Mouse (Mus musculus): Measurements from ENCODE around the gene Gm8020. TPM values are rescaled to one million over a fixed set of nuclear protein-coding genes. Genes with fewer than 3 reads are reported as not detected.
"Not testable (repeated sequence)": the region's sequence is repeated elsewhere in the genome, so short reads cannot be mapped to it uniquely, and the experiment has no call there.

Gm8020 gene
- total RNA-seq (2022) = not detected

DNA sequence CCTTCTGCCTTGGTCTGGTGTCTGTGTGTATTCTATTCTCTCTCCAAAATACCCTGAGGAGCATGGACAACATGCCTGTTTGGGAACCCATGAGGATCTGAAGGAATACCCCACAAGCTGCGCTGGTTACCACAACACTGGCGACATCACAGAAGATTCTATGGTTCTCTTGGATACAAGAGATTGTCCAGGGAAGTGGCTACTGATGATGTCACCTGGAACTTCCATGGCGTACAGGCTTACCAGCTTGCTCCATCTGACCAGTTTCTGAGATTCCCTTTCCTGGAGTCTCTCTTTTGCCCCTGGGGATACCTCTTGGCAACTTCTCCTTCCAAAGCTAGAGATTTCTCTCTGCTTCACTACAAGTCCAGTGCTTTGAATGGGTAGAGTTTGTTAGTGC lies at the start of gene Gm8020:
Gene Gm8020, minus strand, starts transcription at position 101 of the 400 bp plus-strand sequence.
- DNase-seq (ENCODE audit: low spot score) = not testable (repeated sequence)

GRCm38 (mm10) chr14:42543170-42543701 lies 41.1 kb upstream of the Gm8020 start:
- not testable (repeated sequence) for DNase-seq (ENCODE audit: low spot score)

- DNase-seq (ENCODE audit: low spot score) = not testable (repeated sequence)
Observed at GRCm38 (mm10) chr14:42542316-42543169, 40.4 kb upstream of the Gm8020 start.

- not testable (repeated sequence) for DNase-seq (ENCODE audit: low spot score)
Observed at GRCm38 (mm10) chr14:42524182-42524581, 22.0 kb upstream of the Gm8020 start, which contains the start of gene Gm8024. Gene Gm8024, minus strand, starts transcription at chr14:42524282.

GRCm38 (mm10) chr14:42463581-42463980 lies 38.6 kb downstream of the Gm8020 start, which contains the start of gene Gm8011:
Gene Gm8011, plus strand, starts transcription at chr14:42463881.
- not testable (repeated sequence) for DNase-seq (ENCODE audit: low spot score)

Other genes with a start within 250 kb of the Gm8020 start
- gene Gm17026, start 242.3 kb downstream of the Gm8020 start, total RNA-seq (2022) = not detected
- not detected for gene Gm9611, start 205.0 kb downstream of the Gm8020 start, total RNA-seq (2022)
- gene Gm7995, start 192.1 kb downstream of the Gm8020 start, total RNA-seq (2022) = not detected
- gene Gm8005, start 62.7 kb downstream of the Gm8020 start, total RNA-seq (2022) = not detected
- gene Gm8011, start 38.5 kb downstream of the Gm8020 start, total RNA-seq (2022) = not detected
- gene Gm8024, start 21.9 kb upstream of the Gm8020 start, total RNA-seq (2022) = not detected
- gene Gm17124, start 97.5 kb upstream of the Gm8020 start, total RNA-seq (2022) = not detected
- not detected for gene Gm3633, start 139.6 kb upstream of the Gm8020 start, total RNA-seq (2022)
- not detected for gene Gm10378, start 153.6 kb upstream of the Gm8020 start, total RNA-seq (2022)